Mouse (Mus musculus): ENCODE measurements at regions not wholly inside any gene's neighbourhood (a gene's known extent, or its start where the extent isn't known, plus 50 kb on each side); places are given as distances from the start of the nearest gene placed in this dataset.

GRCm38 (mm10) chr4:32074399-32075296 is 110.8 kb downstream of the Map3k7 start:
- DNase-seq (ENCODE audit: low spot score) = no peak

GRCm38 (mm10) chr4:32076391-32076925 is 112.6 kb downstream of the Map3k7 start:
- no peak for DNase-seq (ENCODE audit: low spot score)

- no peak for DNase-seq (ENCODE audit: low spot score)
Measured at GRCm38 (mm10) chr4:32083456-32083855, 119.6 kb downstream of the Map3k7 start.

- DNase-seq (ENCODE audit: low spot score) = no peak
Measured at GRCm38 (mm10) chr4:32084250-32084869, 120.5 kb downstream of the Map3k7 start.

- no peak for DNase-seq (ENCODE audit: low spot score)
Measured at GRCm38 (mm10) chr4:32085040-32085439, 121.1 kb downstream of the Map3k7 start.

- DNase-seq (ENCODE audit: low spot score) = no peak
Measured at GRCm38 (mm10) chr4:32091086-32091485, 127.2 kb downstream of the Map3k7 start.

- DNase-seq (ENCODE audit: low spot score) = no peak
Measured at GRCm38 (mm10) chr4:32092320-32093041, 128.6 kb downstream of the Map3k7 start.

- no peak for DNase-seq (ENCODE audit: low spot score)
Measured at GRCm38 (mm10) chr4:32098233-32098632, 134.3 kb downstream of the Map3k7 start.

GRCm38 (mm10) chr4:32101002-32101401 is 137.1 kb downstream of the Map3k7 start:
- no peak for DNase-seq (ENCODE audit: low spot score)

GRCm38 (mm10) chr4:32106664-32107171 is 131.9 kb upstream of the Bach2 start:
- no peak for DNase-seq (ENCODE audit: low spot score)

- DNase-seq (ENCODE audit: low spot score) = no peak
Measured at GRCm38 (mm10) chr4:32122320-32122719, 116.3 kb upstream of the Bach2 start.

GRCm38 (mm10) chr4:32126828-32127227 is 111.8 kb upstream of the Bach2 start:
- no peak for DNase-seq (ENCODE audit: low spot score)

- no peak for DNase-seq (ENCODE audit: low spot score)
Measured at GRCm38 (mm10) chr4:32130594-32130993, 108.0 kb upstream of the Bach2 start.

GRCm38 (mm10) chr4:32131819-32132218 is 106.8 kb upstream of the Bach2 start:
- no peak for DNase-seq (ENCODE audit: low spot score)

- DNase-seq (ENCODE audit: low spot score) = no peak
Measured at GRCm38 (mm10) chr4:32136151-32136550, 102.5 kb upstream of the Bach2 start.

- DNase-seq (ENCODE audit: low spot score) = no peak
Measured at GRCm38 (mm10) chr4:32137243-32137642, 101.4 kb upstream of the Bach2 start.

- DNase-seq (ENCODE audit: low spot score) = no peak
Measured at GRCm38 (mm10) chr4:32137966-32138365, 100.6 kb upstream of the Bach2 start.

- DNase-seq (ENCODE audit: low spot score) = no peak
Measured at GRCm38 (mm10) chr4:32139586-32139985, 99.0 kb upstream of the Bach2 start.

- no peak for DNase-seq (ENCODE audit: low spot score)
Measured at GRCm38 (mm10) chr4:32140068-32140467, 98.5 kb upstream of the Bach2 start.

GRCm38 (mm10) chr4:32142198-32142597 is 96.4 kb upstream of the Bach2 start:
- DNase-seq (ENCODE audit: low spot score) = no peak

GRCm38 (mm10) chr4:32147146-32147545 is 91.5 kb upstream of the Bach2 start:
- no peak for DNase-seq (ENCODE audit: low spot score)

- no peak for DNase-seq (ENCODE audit: low spot score)
Measured at GRCm38 (mm10) chr4:32148597-32148996, 90.0 kb upstream of the Bach2 start.

All from ovary, adult 18-20 months (tissue).